Mouse (Mus musculus): ENCODE results near the gene Rrp9.

The Rrp9 gene

DNA sequence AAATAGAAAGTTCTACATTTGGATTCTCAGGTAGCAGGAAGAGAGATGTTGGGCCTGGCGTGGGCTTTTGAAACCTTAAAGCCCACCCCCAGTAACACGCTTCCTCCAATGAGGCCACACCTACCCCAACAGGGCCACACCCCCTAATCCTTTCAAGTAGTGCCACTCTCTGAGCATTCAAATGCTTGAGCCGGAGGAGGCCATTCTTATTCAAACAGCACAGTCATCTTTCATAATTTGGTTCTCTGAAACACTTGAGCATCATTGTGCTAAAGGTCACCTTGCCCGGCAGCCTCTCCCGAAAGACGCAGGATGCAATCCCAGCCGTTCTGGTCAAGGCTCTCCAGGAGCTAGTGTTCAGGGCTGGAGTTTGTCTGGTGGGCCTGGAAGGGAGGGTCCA lies 58.5 kb downstream of the Rrp9 start:
- DNase-seq: no peak

DNA sequence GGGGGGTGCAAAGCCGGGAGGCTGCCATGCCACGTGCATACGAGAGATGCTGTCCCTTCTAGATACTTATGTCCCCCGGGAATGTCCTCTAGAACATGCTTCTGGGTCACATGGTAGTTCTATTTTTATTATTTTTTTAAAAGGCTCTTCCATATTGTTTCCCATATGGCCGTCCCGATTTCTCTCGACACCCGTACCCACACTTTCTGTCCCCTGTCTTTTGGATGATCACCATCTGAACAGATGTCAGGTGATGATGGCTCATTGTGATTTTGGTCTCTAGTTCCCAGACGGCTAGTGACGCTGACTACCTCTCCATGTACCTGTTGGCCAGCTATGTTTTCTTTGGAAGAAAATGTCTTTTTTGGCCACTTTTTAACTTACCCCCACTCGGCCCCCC lies 59.2 kb downstream of the Rrp9 start:
- DNase-seq: no peak
